Mouse (Mus musculus) midbrain, postnatal 0 days (tissue): Measurements from ENCODE around the gene Hist1h2bk. TPM values are rescaled to one million over a fixed set of nuclear protein-coding genes. Genes with fewer than 3 reads are reported as not detected.

Experiments used
- ATAC-seq: fragments of 200-750 bp; cut with Nextera tagmentation; 2 replicates; pipeline ENCODE4 v1.8.0; 2017; ENCODE audit warnings: moderate number of reproducible peaks, mild to moderate bottlenecking, moderate TSS enrichment, moderate library complexity; ENCODE audit not compliant: low FRiP score
- DNase-seq: peaks from one replicate; pipeline ENCODE4 v3.0.0-alpha.2; 2015; ENCODE audit warnings: low spot score
- H3K27ac ChIP-seq: fragments of 300-500 bp; sonication (generic); 2 replicates; pipeline ENCODE4 v1.5.1; 2014; ENCODE audit warnings: low read depth, mild to moderate bottlenecking, low read length, mixed read lengths
- H3K27me3 ChIP-seq: fragments of 300-500 bp; sonication (generic); 2 replicates; pipeline ENCODE4 v1.6.1; 2014; ENCODE audit warnings: low read length, control low read depth, mixed read lengths; ENCODE audit not compliant: insufficient read depth
- H3K36me3 ChIP-seq: fragments of 300-500 bp; sonication (generic); 2 replicates; pipeline ENCODE4 v1.6.1; 2014; ENCODE audit warnings: low read length, control low read depth, mixed read lengths; ENCODE audit not compliant: insufficient read depth
- H3K4me1 ChIP-seq: fragments of 300-500 bp; sonication (generic); 2 replicates; pipeline ENCODE4 v1.6.1; 2014; ENCODE audit warnings: mild to moderate bottlenecking, control low read depth, antibody characterized with exemption, low read length, mixed read lengths; ENCODE audit not compliant: insufficient read depth
- H3K4me2 ChIP-seq: fragments of 300-500 bp; sonication (generic); 2 replicates; pipeline ENCODE4 v1.6.1; 2014; ENCODE audit warnings: low read depth, mild to moderate bottlenecking, low read length, mixed read lengths; ENCODE audit not compliant: poor library complexity, severe bottlenecking
- H3K4me3 ChIP-seq: fragments of 300-500 bp; sonication (generic); 2 replicates; pipeline ENCODE4 v1.5.1; 2014; ENCODE audit warnings: low read depth, mild to moderate bottlenecking, low read length, moderate library complexity
- H3K9ac ChIP-seq: fragments of 300-500 bp; sonication (generic); replicated peaks from 2 replicates; pipeline ENCODE4 v1.6.1; 2014; ENCODE audit warnings: mild to moderate bottlenecking, low read length, moderate library complexity, mixed read lengths; ENCODE audit not compliant: poor library complexity, severe bottlenecking
- H3K9me3 ChIP-seq: fragments of 300-500 bp; sonication (generic); 2 replicates; pipeline ENCODE4 v1.6.1; 2016; ENCODE audit warnings: low read length, control low read depth
- CTCF ChIP-seq: IDR thresholded peaks from 2 replicates; pipeline ENCODE4 v1.5.1; 2016; ENCODE audit warnings: antibody characterized with exemption, mild to moderate bottlenecking
- WGBS: fragments of 180-500 bp; shearing (Covaris S2); extraction: QIAGEN DNeasy Blood & Tissue Kit; methylation state at CpG from one replicate; pipeline ENCODE4 v1.1.7; 2014; 5-methylcytosine and 5-hydroxymethylcytosine counted together
- polyA plus RNA-seq: library from polyadenylated mRNA; unstranded; fragments of >200 nt; fragmentation: Nextera tagmentation; extraction: Ambion mirVana; gene quantifications from 2 replicates; pipeline ENCODE4 v1.2.1, GENCODE M21; 2015
- total RNA-seq: library from RNA; depleted of rRNA; stranded (reverse); fragments of >200 nt; gene quantifications from 2 replicates; pipeline ENCODE4 v1.2.3, GENCODE M21; 2014

Hist1h2bk gene
- total and polyA plus RNA-seq, 2 experiments from 2014 or later: 321 TPM; not detected in 1

DNA sequence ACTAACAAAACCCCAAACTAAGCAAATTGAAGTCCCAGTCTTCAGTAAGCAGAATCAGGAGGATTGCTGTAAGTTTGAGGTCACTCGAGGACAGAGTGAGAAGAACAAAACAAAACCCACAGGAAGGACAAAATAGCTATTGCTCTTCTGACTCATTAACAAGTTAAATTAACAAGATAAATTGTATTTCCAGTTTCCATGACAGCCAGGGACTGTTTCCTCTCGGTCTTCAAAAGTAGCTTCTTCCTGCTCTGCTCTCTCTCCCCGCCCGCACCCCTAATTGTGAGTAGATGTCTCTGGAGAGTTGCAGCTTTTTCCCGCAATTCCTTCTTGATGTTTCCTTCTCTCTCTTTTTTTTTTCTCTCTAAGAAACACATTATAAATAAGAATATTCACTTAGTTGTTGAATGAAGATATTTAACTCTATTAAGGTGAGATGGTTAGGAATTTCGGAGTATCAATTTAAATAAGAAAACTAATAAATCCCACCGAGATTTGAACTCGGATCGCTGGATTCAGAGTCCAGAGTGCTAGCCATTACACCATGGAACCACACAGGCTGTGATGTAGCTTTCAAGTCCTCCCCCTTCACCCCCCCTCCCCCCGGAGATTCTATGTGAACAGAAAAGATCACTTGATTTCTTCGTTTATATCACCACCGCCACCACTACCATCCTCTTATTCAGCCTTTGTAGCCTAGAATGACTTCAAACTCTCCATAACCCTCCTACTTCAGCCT lies 39.4 kb upstream of the Hist1h2bk start:
- Histone ChIP-seq H3K9me3 (0 out of 2 replicates have a peak, but pooled peaks cover under 1% of the 10 kb centered on the region), H3K36me3 (no peaks in the 10 kb centered on the region), H3K4me3 (no peak overlapping the region), H3K4me1 (no peaks in the 10 kb centered on the region; the same call in 1 of the 2 replicates), H3K27ac (no peak overlapping the region), H3K27me3 (peaks cover 60% of the 10 kb centered on the region), H3K4me2 (no peak overlapping the region), H3K9ac (no peak overlapping the region)
- TF ChIP-seq CTCF: no peak
- 3% methylated on average over 12 of the region's 12 CpGs for whole genome bisulfite sequencing
- ATAC-seq (no peak), DNase-seq (peak; percentile 53)

DNA sequence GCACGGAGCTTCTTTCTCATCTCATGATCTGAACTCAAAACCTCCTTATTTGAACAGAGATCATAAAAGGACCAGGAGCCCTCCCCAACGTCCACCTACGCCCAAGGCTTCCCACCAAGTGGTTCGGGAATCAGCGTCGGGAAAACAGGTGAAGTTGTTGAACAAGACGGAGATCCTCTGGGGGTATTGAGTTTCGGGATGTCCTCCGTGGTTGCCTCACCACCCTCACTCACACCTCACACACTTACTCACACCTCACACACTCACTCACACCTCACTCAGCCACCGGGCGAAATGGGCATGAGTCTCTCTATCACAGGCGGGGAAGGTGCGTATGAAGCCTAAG lies 38.9 kb upstream of the Hist1h2bk start:
- Histone ChIP-seq H3K4me2 (no peak overlapping the region), H3K9me3 (no peaks in the 10 kb centered on the region), H3K27me3 (peaks cover 65% of the 10 kb centered on the region), H3K4me3 (no peak overlapping the region), H3K27ac (no peak overlapping the region), H3K36me3 (no peaks in the 10 kb centered on the region), H3K9ac (no peak overlapping the region), H3K4me1 (no peaks in the 10 kb centered on the region; the same call in 1 of the 2 replicates)
- ATAC-seq (no peak), DNase-seq (no peak)
- under 1% methylated on average over 13 of the region's 13 CpGs for WGBS
- no peak for TF ChIP-seq CTCF

DNA sequence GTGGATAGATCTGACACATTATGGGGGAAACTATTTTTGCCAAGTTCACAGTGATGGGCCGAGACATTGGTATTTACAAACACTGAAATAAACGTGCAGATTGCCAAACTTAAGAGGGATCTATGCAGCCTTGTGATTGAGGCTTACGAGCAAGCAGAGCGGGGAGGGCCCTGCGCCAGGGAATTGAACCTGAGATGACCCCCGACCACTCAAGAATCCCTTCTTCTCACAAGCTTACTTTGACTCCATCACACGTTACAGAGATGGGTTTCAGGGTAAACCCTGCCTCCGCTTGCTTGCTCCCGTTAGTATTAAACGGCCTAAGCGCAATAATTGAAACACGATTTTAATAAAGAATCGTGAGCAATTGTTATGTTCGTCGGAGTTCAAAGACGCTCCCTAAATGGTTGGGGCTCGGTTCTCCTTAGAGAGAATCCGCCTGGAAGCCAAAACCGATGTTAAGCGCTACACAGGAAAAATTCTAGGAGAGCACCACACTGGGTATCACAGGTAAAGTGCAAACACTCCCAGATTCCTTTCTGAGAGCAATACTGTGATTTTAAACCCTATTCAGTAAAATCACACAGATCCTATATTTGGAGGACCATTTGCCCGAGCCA lies 38.4 kb upstream of the Hist1h2bk start:
- ATAC-seq (no peak), DNase-seq (no peak)
- Histone ChIP-seq H3K4me3 (no peak overlapping the region), H3K36me3 (no peaks in the 10 kb centered on the region), H3K9ac (no peak overlapping the region), H3K27me3 (peaks cover 70% of the 10 kb centered on the region), H3K27ac (no peak overlapping the region), H3K4me2 (no peak overlapping the region), H3K4me1 (no peaks in the 10 kb centered on the region; the same call in 1 of the 2 replicates), H3K9me3 (no peaks in the 10 kb centered on the region)
- WGBS: 2% methylated on average over 21 of the region's 21 CpGs
- no peak for TF ChIP-seq CTCF

DNA sequence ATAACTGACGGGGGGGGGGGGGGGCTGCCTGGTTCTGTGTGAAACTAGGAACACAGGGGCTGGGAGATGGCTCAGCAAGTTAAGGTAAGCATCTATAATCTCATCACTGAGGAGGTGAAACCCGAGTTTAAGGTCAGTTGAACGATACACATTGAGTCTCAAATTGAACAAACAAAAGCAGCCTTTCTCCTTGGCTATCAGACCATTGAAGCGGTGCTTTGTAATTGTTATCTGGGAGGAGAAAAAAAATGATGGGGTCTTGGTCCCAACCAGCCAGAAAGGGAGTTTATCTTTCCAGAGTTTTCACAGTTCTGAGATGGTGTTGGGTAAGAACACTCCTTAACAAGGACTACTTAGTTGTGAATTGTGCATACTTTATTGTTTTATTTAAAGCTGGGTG lies 37.8 kb upstream of the Hist1h2bk start:
- no peak for DNase-seq
- H3K36me3 ChIP-seq: no peaks in the 10 kb centered on the region
- WGBS: 7% methylated on average over 4 of the region's 4 CpGs
- no peak overlapping the region for H3K27ac ChIP-seq
- no peaks in the 10 kb centered on the region; the same call in 1 of the 2 replicates for H3K4me1 ChIP-seq
- H3K9me3 ChIP-seq: no peaks in the 10 kb centered on the region
- TF ChIP-seq CTCF: no peak
- H3K27me3 ChIP-seq: peaks cover 75% of the 10 kb centered on the region
- no peak overlapping the region for H3K4me3 ChIP-seq
- no peak overlapping the region for H3K4me2 ChIP-seq
- ATAC-seq: no peak
- no peak overlapping the region for H3K9ac ChIP-seq

DNA sequence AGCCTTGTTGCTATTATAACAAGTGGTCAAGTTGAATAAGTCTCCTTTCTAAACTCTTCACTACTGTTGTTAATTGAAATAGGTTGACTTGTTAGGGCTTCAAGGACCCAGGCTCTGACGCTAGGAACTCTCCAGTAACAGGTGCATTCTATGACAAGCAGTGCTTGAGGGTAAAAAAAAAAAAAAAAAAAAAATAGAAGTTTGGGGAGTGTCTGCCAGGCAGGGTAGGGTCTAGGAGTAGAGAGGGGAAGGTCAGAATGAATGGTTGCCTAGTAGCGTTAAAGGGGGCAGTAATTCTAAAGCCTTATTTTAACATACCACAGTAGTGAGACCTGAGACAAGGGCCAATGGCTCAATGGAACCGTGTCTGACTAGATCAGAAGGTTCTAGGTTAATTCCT lies 37.3 kb upstream of the Hist1h2bk start:
- no peak for ATAC-seq
- 16% methylated on average over 3 of the region's 3 CpGs for whole genome bisulfite sequencing

DNA sequence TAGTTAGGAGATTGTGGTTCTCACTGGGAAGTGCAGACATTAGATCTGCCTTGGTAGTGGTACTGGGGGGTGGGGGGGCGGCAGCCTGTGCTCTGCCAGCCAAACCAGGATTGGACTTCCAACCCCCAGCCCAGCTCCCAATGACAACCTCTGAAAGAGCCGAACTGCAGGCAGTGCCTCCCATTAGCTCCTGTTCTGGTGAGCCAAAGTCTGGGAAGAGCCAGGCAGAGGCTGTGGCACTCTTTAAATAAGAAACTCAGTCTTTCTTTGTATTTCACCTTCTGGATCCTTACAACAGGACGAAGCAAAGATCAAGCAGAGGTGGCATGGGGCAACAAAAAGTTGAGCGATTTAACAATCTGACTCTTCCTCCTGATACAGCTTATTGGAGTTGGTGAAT lies 36.5 kb upstream of the Hist1h2bk start:
- peaks cover 81% of the 10 kb centered on the region for H3K27me3 ChIP-seq
- H3K9ac ChIP-seq: no peak overlapping the region
- no peak for TF ChIP-seq CTCF
- no peak overlapping the region for H3K4me3 ChIP-seq
- no peak overlapping the region for H3K4me2 ChIP-seq
- H3K4me1 ChIP-seq: no peaks in the 10 kb centered on the region; the same call in 1 of the 2 replicates
- no peak for ATAC-seq
- no peaks in the 10 kb centered on the region for H3K36me3 ChIP-seq
- H3K27ac ChIP-seq: no peak overlapping the region
- 33% methylated on average over 4 of the region's 4 CpGs for WGBS
- DNase-seq: no peak
- H3K9me3 ChIP-seq: no peaks in the 10 kb centered on the region

More for the DNA sequence above, 37.3 kb upstream of the Hist1h2bk start:
- no peaks in the 10 kb centered on the region; the same call in 1 of the 2 replicates for H3K4me1 ChIP-seq
- H3K9me3 ChIP-seq: no peaks in the 10 kb centered on the region
- peaks cover 81% of the 10 kb centered on the region for H3K27me3 ChIP-seq
- TF ChIP-seq CTCF: no peak
- H3K4me3 ChIP-seq: no peak overlapping the region
- no peak overlapping the region for H3K27ac ChIP-seq
- no peak overlapping the region for H3K9ac ChIP-seq
- H3K4me2 ChIP-seq: no peak overlapping the region
- no peak for DNase-seq
- no peaks in the 10 kb centered on the region for H3K36me3 ChIP-seq
